Mouse (Mus musculus) stomach, postnatal 0 days (tissue): Measurements from ENCODE around the gene Fli1.

Source experiments
- CTCF ChIP-seq: IDR thresholded peaks from 2 replicates; pipeline ENCODE4 v1.5.1; 2016; ENCODE audit warnings: antibody characterized with exemption, low read depth, mild to moderate bottlenecking, moderate library complexity
- EP300 ChIP-seq: optimal IDR thresholded peaks from 2 replicates; pipeline ENCODE3; 2016; ENCODE audit warnings: antibody characterized with exemption

- no peak for TF ChIP-seq CTCF
- no peak for TF ChIP-seq EP300
Observed at GRCm38 (mm10) chr9:32556313-32556712, 13.7 kb upstream of the Fli1 start.
